Mouse (Mus musculus) spleen, adult 2 months (tissue): ENCODE measurements around the gene Lrrc42. TPM values are rescaled to one million over a fixed set of nuclear protein-coding genes. Genes with fewer than 3 reads are reported as not detected.

Source experiments
- DNase-seq, 2 experiments: peaks; one replicate each; pipeline versions ENCODE4 v3.0.0 to v3.0.0-alpha.2; 2012 to 2021; ENCODE audit warnings: low spot score in 2 of 2, low read depth in 1 of 2
- H3K27ac ChIP-seq: fragments of 200-500 bp; 2 replicates; pipeline ENCODE4 v1.5.1; 2012; ENCODE audit warnings: low read length, inconsistent platforms; ENCODE audit not compliant: insufficient read depth
- H3K27me3 ChIP-seq: fragments of 200-500 bp; 2 replicates; pipeline ENCODE4 v1.6.1; 2012; ENCODE audit warnings: mild to moderate bottlenecking, moderate library complexity, low read length, inconsistent platforms; ENCODE audit not compliant: control insufficient read depth, insufficient read depth
- H3K36me3 ChIP-seq: fragments of 200-500 bp; 2 replicates; pipeline ENCODE4 v1.6.1; 2012; ENCODE audit warnings: mild to moderate bottlenecking, low read length, inconsistent platforms; ENCODE audit not compliant: control insufficient read depth, insufficient read depth
- H3K4me1 ChIP-seq: fragments of 200-500 bp; 2 replicates; pipeline ENCODE4 v1.6.1; 2011; ENCODE audit warnings: inconsistent platforms; ENCODE audit not compliant: control insufficient read depth, insufficient read depth, insufficient read length
- H3K4me3 ChIP-seq: fragments of 200-500 bp; 2 replicates; pipeline ENCODE4 v1.5.1; 2011; ENCODE audit warnings: mild to moderate bottlenecking, inconsistent platforms; ENCODE audit not compliant: insufficient read depth, insufficient read length; ENCODE audit errors: extremely low read depth
- CTCF ChIP-seq: fragments of 200-500 bp; IDR thresholded peaks from 2 replicates; pipeline ENCODE4 v1.5.1; 2011; ENCODE audit warnings: mild to moderate bottlenecking, inconsistent platforms; ENCODE audit not compliant: insufficient read depth, insufficient read length, insufficient replicate concordance; ENCODE audit errors: extremely low read depth
- POLR2A ChIP-seq: fragments of 200-500 bp; IDR thresholded peaks from 2 replicates; pipeline ENCODE4 v1.6.1; 2011; ENCODE audit warnings: low read depth, low read length, inconsistent platforms
- WGBS: fragments of 180-500 bp; shearing (Covaris S2); methylation state at CpG from one replicate; pipeline ENCODE4 v1.1.7; 2018; 5-methylcytosine and 5-hydroxymethylcytosine counted together
- polyA plus RNA-seq: library from polyadenylated mRNA; depleted of rRNA; stranded (reverse); fragments of >200 nt; gene quantifications from 2 replicates; pipeline ENCODE4 v1.2.3, GENCODE M21; 2012; rRNA removed

Lrrc42 gene
- polyA plus RNA-seq, 1 experiment, result 6.0 TPM

DNA sequence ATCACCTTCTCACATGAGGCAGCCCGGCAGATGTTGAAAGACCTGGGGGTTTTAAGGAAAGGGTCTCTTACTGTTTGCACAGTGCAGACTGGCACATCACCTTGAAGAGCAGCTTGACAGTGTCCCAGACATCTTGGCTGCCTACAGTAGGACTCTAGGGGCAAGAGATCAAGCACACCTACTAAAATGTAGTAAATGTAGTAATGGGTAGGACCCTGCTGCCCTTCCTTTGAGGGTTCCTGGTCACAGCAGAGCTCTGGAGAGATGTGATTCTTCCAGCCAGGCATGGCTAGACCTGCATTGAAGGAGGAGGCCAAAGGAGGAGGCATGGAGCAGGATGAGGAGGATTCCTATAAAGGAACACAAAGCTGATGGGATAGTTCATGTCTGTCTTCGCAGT lies 46.3 kb downstream of the Lrrc42 start:
- no peaks in the 10 kb centered on the region for H3K27me3 ChIP-seq
- H3K4me1 ChIP-seq, result peaks cover 3% of the 10 kb centered on the region; the same call in 1 of the 2 replicates
- H3K36me3 ChIP-seq, result peaks cover 20% of the 10 kb centered on the region
- no peak overlapping the region for H3K4me3 ChIP-seq
- WGBS, result 96% methylated on average over 2 of the region's 2 CpGs
- no peak for DNase-seq
- TF ChIP-seq CTCF (no peak), POLR2A (no peak)
- H3K27ac ChIP-seq, result no peak overlapping the region

DNA sequence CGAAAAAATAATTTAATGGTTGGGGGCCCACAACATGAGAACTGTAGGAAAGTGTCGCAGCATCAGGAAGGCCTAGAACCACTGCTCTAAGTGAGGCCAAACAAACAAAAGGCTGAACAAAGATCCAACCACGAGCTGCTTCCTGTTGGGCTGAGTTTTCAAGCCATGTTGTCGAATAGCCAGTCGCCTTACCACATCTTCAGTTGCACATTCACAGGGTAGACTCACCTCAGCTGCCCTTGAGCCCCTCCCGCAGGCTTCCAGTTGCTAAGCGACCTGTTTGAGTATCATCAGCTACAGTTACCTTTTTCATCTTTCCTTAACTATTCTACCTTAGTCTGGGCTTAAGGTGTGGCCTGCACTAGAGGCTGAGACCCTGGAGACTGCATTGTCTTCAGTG lies 50.3 kb downstream of the Lrrc42 start:
- Histone ChIP-seq H3K27me3 (no peaks in the 10 kb centered on the region), H3K27ac (no peak overlapping the region), H3K4me1 (no peaks in the 10 kb centered on the region), H3K36me3 (peaks cover 38% of the 10 kb centered on the region), H3K4me3 (no peak overlapping the region)
- DNase-seq, result no peak
- no peak for TF ChIP-seq CTCF
- TF ChIP-seq POLR2A, result no peak
- WGBS, result 73% methylated on average over 7 of the region's 7 CpGs

DNA sequence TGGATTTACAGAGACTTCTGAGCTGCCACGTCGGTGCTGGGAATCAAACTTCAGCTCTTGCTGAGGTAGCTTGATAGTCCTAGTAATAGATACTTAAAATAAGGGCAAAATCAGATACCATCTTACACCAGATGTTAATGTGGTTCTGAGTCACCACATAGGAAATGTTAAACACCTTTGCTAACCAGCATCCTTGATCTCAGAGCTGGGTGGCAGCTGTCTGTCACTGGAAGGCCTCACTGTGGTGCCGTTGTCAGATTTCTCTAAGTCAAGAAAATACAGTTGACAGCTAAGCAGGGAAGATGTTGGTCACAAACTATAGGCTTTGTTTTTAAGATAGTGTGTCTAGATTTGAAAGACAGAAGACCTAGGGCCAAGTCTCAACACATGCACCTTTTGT lies 51.6 kb downstream of the Lrrc42 start:
- 73% methylated on average over 3 of the region's 3 CpGs for WGBS
- H3K4me3 ChIP-seq, result no peak overlapping the region
- H3K27ac ChIP-seq, result no peak overlapping the region
- DNase-seq, result no peak
- TF ChIP-seq CTCF (no peak), POLR2A (no peak)
- H3K4me1 ChIP-seq, result no peaks in the 10 kb centered on the region
- H3K27me3 ChIP-seq, result no peaks in the 10 kb centered on the region
- peaks cover 45% of the 10 kb centered on the region for H3K36me3 ChIP-seq

DNA sequence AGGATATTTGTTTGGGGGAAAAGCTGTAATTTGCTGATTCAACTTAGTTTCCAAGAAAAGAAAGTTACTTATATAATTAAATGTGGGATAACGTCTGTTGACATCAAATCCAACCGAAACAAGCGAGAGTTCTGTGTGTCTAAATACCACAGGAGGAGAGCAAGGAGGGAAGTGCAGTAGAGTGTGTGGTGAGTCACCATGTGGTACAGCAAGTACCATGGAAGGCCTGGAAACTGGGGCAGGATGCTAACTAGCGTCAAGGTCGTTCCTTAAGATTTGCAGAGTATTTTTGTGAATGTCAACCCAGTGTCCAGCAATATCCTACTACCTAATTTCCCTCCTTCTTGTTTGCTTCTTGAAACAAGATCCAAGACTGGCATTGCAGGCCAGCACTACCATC lies 55.3 kb downstream of the Lrrc42 start:
- no peak for DNase-seq
- H3K36me3 ChIP-seq, result peaks cover 51% of the 10 kb centered on the region
- no peak overlapping the region for H3K4me3 ChIP-seq
- H3K27ac ChIP-seq, result no peak overlapping the region
- H3K27me3 ChIP-seq, result no peaks in the 10 kb centered on the region
- 88% methylated on average over 5 of the region's 5 CpGs for WGBS
- no peaks in the 10 kb centered on the region for H3K4me1 ChIP-seq
- TF ChIP-seq CTCF, result no peak

DNA sequence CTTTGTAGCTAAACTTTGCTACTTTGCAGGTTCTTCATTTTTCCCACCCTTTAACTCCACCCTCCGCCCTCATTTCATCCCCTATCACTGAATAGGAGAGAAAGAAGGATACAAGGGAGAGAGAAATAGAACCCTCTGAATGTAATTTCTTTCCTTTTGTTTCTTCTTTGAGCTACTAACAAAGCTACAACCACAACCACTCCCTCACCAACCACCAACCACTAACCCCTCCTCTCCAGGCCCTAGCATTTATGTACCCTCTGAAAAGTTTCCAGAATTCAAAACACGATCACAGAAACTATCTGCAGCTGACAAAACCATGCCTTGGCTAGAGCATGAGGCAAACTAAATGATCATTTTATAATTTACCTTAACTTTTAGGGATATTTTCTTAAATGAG lies 56.9 kb downstream of the Lrrc42 start:
- Histone ChIP-seq H3K27ac (no peak overlapping the region), H3K4me1 (no peaks in the 10 kb centered on the region), H3K27me3 (no peaks in the 10 kb centered on the region), H3K4me3 (no peak overlapping the region), H3K36me3 (peaks cover 46% of the 10 kb centered on the region)
- no peak for DNase-seq
- WGBS, result 76% methylated on average over 2 of the region's 2 CpGs
- TF ChIP-seq CTCF (no peak), POLR2A (no peak)

DNA sequence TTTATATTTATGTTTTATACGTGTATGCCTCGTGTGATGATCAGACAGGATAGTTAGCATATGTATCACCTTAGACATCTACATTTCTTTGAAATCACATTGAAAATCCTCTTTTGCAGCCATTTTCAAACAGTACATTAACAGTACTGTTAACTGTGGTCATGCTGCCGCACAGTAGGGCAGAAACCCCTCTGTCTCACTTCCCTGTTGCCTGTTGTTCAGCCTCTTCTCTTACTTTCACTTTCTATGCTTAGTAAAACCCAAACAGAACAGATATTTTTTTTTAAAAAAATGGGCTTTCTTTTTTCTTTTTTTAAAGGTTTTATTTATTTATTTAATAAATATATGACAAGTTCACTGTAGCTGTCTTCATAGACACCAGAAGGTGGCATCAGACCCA lies 59.5 kb downstream of the Lrrc42 start:
- H3K36me3 ChIP-seq, result peaks cover 52% of the 10 kb centered on the region
- 77% methylated on average over 3 of the region's 3 CpGs for WGBS
- TF ChIP-seq POLR2A, result no peak
- TF ChIP-seq CTCF, result no peak

DNA sequence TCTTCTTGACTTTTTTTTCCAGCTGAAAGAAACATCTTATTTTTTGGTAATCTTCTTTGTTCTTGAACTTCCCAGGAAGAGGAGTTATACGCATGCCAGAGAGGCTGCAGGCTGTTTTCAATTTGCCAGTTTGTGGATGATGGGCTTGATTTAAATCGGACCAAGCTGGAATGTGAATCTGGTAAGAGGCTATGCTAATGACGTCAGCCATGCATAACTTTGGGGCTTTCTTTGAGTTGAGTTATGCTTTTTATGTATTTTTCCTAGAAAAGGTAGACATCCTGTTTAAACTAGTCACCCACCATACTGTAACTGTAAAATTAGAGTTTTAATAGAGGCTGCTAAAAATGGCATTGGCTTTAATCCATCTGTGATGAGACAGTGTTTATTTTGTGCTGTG lies 67.6 kb downstream of the Lrrc42 start:
- no peak for DNase-seq
- no peak for TF ChIP-seq CTCF
- TF ChIP-seq POLR2A, result no peak
- 89% methylated on average over 3 of the region's 3 CpGs for WGBS
- peaks cover 3% of the 10 kb centered on the region for H3K4me1 ChIP-seq
- H3K27me3 ChIP-seq, result no peaks in the 10 kb centered on the region
- peaks cover 33% of the 10 kb centered on the region for H3K36me3 ChIP-seq
- no peak overlapping the region for H3K4me3 ChIP-seq
- H3K27ac ChIP-seq, result no peak overlapping the region

More for the DNA sequence above, 59.5 kb downstream of the Lrrc42 start:
- no peak for DNase-seq
- Histone ChIP-seq H3K27ac (no peak overlapping the region), H3K4me1 (no peaks in the 10 kb centered on the region), H3K4me3 (no peak overlapping the region), H3K27me3 (no peaks in the 10 kb centered on the region)

Other genes starting within 250 kb of the Lrrc42 start
- 31.9 and 34.0 TPM in 2 replicates for gene Mrpl37, start 186.7 kb downstream of the Lrrc42 start, polyA plus RNA-seq
- 6.2 and 7.5 TPM in 2 replicates for gene Cyb5rl, start 186.5 kb downstream of the Lrrc42 start, polyA plus RNA-seq
- gene Cdcp2, start 156.6 kb downstream of the Lrrc42 start, polyA plus RNA-seq, result not detected in 2 replicates
- gene Tmem59, start 75.1 kb downstream of the Lrrc42 start, polyA plus RNA-seq, result 97.7 and 116 TPM in 2 replicates
- gene Tceanc2, start 74.4 kb downstream of the Lrrc42 start, polyA plus RNA-seq, result 7.0 and 8.2 TPM in 2 replicates
- gene Ldlrad1, start 44.4 kb downstream of the Lrrc42 start, polyA plus RNA-seq, result 0.07 and 0.47 TPM in 2 replicates
- 1.2 and 1.6 TPM in 2 replicates for gene Hspb11, start 61 bp upstream of the Lrrc42 start, polyA plus RNA-seq
- 0.06 and 0.40 TPM in 2 replicates for gene Dio1, start 53.6 kb upstream of the Lrrc42 start, polyA plus RNA-seq
- gene Yipf1, start 60.8 kb upstream of the Lrrc42 start, polyA plus RNA-seq, result 21.4 and 23.7 TPM in 2 replicates
- gene Ndc1, start 114.3 kb upstream of the Lrrc42 start, polyA plus RNA-seq, result 10.6 and 15.9 TPM in 2 replicates
- gene Glis1, start 181.1 kb upstream of the Lrrc42 start, polyA plus RNA-seq, result 0.55 and 0.61 TPM in 2 replicates